ENCODE assay signal across 8 mouse cellular contexts in genomic region chr7:79273738-79274472, GRCm38 (mm10). TPM values are rescaled to one million over a fixed set of nuclear protein-coding genes. Genes with fewer than 3 reads are reported as not detected.
DNase-seq lines count a peak whose midpoint lies in the region; ATAC-seq and TF ChIP-seq lines count a peak whose summit lies in the region.

No protein-coding gene starts in this region.

- H3K27ac ChIP-seq in lung, embryonic 14.5 days (ENCODE audit: low read depth), result peak overlapping the region; percentile 72; the same call in 1 of the 2 replicates
- H3K27ac ChIP-seq in cerebellum, adult 2 months (ENCODE audit: insufficient read depth, low read length), result peak overlapping the region; percentile 19; the same call in 1 of the 2 replicates
- peak overlapping the region; percentile 92 for H3K27ac ChIP-seq in heart, adult 2 months
- peak overlapping the region; percentile 85 for H3K27ac ChIP-seq in testis, adult 2 months (ENCODE audit: control insufficient read depth, insufficient read depth, low read depth, low read length)

- H3K79me2 ChIP-seq in heart, adult 2 months (replicated peaks; ENCODE audit: control insufficient read depth, insufficient read depth, low read length), result no peaks in the 10 kb centered on the region

- H3K9me3 ChIP-seq in lung, embryonic 14.5 days (ENCODE audit: low read depth, low read length), result no peaks in the 10 kb centered on the region

- H3K4me3 ChIP-seq in lung, embryonic 14.5 days (ENCODE audit: low read depth, low read length), result peak overlapping the region; percentile 85
- H3K4me3 ChIP-seq in cerebellum, adult 2 months (replicated peaks; ENCODE audit: insufficient read depth, low read depth, low read length), result peak overlapping the region; percentile 77
- peak overlapping the region; percentile 94 for H3K4me3 ChIP-seq in heart, adult 2 months
- peak overlapping the region; percentile 99 for H3K4me3 ChIP-seq in testis, adult 2 months (ENCODE audit: control insufficient read depth, low read depth, low read length)

- peak overlapping the region; percentile 81 for H3K9ac ChIP-seq in lung, embryonic 14.5 days
- H3K9ac ChIP-seq in heart, adult 2 months (ENCODE audit: low read depth, low read length), result peak overlapping the region; percentile 77

- no peak for ATAC-seq in lung, embryonic 14.5 days (ENCODE audit: insufficient read depth)
- 0 out of 2 replicates have a peak, but pooled peaks have one; percentile 0 for ATAC-seq in megakaryocyte, adult 5-6 weeks (ENCODE audit: poor library complexity, severe bottlenecking)

- intact Hi-C loops in heart, adult 2 months (cut with DNase I), result loop anchor here (2.0 to 10.0 kb wide), 2 partner anchors 35 to 191 kb away; partner anchors contain the start of gene Polg

- H3K36me3 ChIP-seq in lung, embryonic 14.5 days (ENCODE audit: insufficient read depth), result no peaks in the 10 kb centered on the region
- H3K36me3 ChIP-seq in heart, adult 2 months (ENCODE audit: control insufficient read depth, insufficient read depth, low read length), result peaks cover 2% of the 10 kb centered on the region
- H3K36me3 ChIP-seq in testis, adult 2 months (ENCODE audit: control insufficient read depth, insufficient read depth, low read length), result no peaks in the 10 kb centered on the region

- H3K4me2 ChIP-seq in lung, embryonic 14.5 days, result peak overlapping the region; percentile 81

- H3K27me3 ChIP-seq in lung, embryonic 14.5 days (ENCODE audit: insufficient read depth, low read length), result no peaks in the 10 kb centered on the region
- no peaks in the 10 kb centered on the region for H3K27me3 ChIP-seq in cerebellum, adult 2 months (ENCODE audit: control insufficient read depth, insufficient read depth, low read length)
- no peaks in the 10 kb centered on the region for H3K27me3 ChIP-seq in heart, adult 2 months (ENCODE audit: control insufficient read depth, insufficient read depth, low read length)
- H3K27me3 ChIP-seq in testis, adult 2 months (ENCODE audit: control insufficient read depth, insufficient read depth, low read length), result no peaks in the 10 kb centered on the region

- TF ChIP-seq POLR2A in cerebellum, adult 2 months (IDR thresholded peaks at IDR 0.05; ENCODE audit: borderline replicate concordance, insufficient read depth, low read length), result no peak
- no peak for TF ChIP-seq POLR2A in heart, adult 2 months (IDR thresholded peaks at IDR 0.05; ENCODE audit: insufficient read depth, low read depth, low read length)
- TF ChIP-seq POLR2A in testis, adult 2 months (IDR thresholded peaks at IDR 0.05; ENCODE audit: control insufficient read depth, low read depth, low read length), result no peak

- TF ChIP-seq EP300 in heart, adult 2 months (IDR thresholded peaks at IDR 0.05; ENCODE audit: insufficient read depth, low read depth, low read length), result no peak

- TF ChIP-seq CTCF in lung, embryonic 14.5 days (IDR thresholded peaks at IDR 0.05; ENCODE audit: low read depth), result no peak
- no peak for TF ChIP-seq CTCF in cerebellum, adult 2 months (IDR thresholded peaks at IDR 0.05; ENCODE audit: borderline replicate concordance, insufficient read depth, low read depth, low read length)
- no peak for TF ChIP-seq CTCF in heart, adult 2 months (IDR thresholded peaks at IDR 0.05)
- TF ChIP-seq CTCF in testis, adult 2 months (IDR thresholded peaks at IDR 0.05; ENCODE audit: control insufficient read depth, insufficient read depth, insufficient replicate concordance, low read depth, low read length), result no peak

- H3K4me1 ChIP-seq in lung, embryonic 14.5 days (ENCODE audit: insufficient read depth), result peaks cover 31% of the 10 kb centered on the region
- peaks cover 9% of the 10 kb centered on the region; the same call in 1 of the 2 replicates for H3K4me1 ChIP-seq in cerebellum, adult 2 months (ENCODE audit: control insufficient read depth, insufficient read depth, low read length)
- H3K4me1 ChIP-seq in heart, adult 2 months (ENCODE audit: control insufficient read depth, insufficient read depth, low read length), result peaks cover 10% of the 10 kb centered on the region
- peaks cover 13% of the 10 kb centered on the region for H3K4me1 ChIP-seq in testis, adult 2 months (ENCODE audit: control insufficient read depth, insufficient read depth, low read length)

- peak; percentile 36 for DNase-seq in lung, embryonic 14.5 days
- DNase-seq in lung, postnatal 25 days (ENCODE audit: low spot score), result no peak
- DNase-seq in cerebellum, adult 2 months, result peak; percentile 62 to 68
- DNase-seq in heart, adult 2 months, result peak; percentile 65 to 74
- DNase-seq in kidney, adult 8-10 months, result peak; percentile 45 to 60
- no peak for DNase-seq in right cerebral cortex, postnatal 25 days

- WGBS in lung, embryonic 14.5 days, result 10% methylated on average over 15 of the region's 15 CpGs
- 4% methylated on average over 15 of the region's 15 CpGs for WGBS in cerebellum, adult 2 months
- WGBS in heart, adult 2 months, result 13% methylated on average over 15 of the region's 15 CpGs

RNA-seq across cellular contexts. Expression of gene Abhd2, which starts 0.9 kb away (rescaled TPM):
- polyA plus RNA-seq in lung, embryonic 14.5 days (2014; fragmentation: Nextera tagmentation; extraction: Ambion mirVana), result 21.5 TPM in 2 replicates
- polyA plus RNA-seq in cerebellum, adult 2 months (2012; rRNA removed), result 22.0 and 25.3 TPM in 2 replicates
- total RNA-seq in heart, adult 2 months (2021), result 10 to 100 TPM; 33.8 to 36.3 TPM
- 8.4 and 15.8 TPM in 2 replicates for polyA plus RNA-seq in heart, adult 2 months (2012; rRNA removed)
- 41.5 and 45.2 TPM in 2 replicates for total RNA-seq in megakaryocyte, adult 5-6 weeks (2015)
- total RNA-seq in megakaryocyte, adult 5-6 weeks (2017), result 26.3 and 28.5 TPM in 2 replicates
- polyA plus RNA-seq in testis, adult 2 months (2012; rRNA removed), result 50.3 and 50.6 TPM in 2 replicates

Comparison
In these comparisons a context has a peak if more than half of its experiments do, and no peak if none do; other contexts are left out.
1. DNase-seq: peak in lung, embryonic 14.5 days (single experiment), cerebellum, adult 2 months (2 of 2), heart, adult 2 months (2 of 2) and kidney, adult 8-10 months (2 of 2); none in lung, postnatal 25 days (single experiment) and right cerebral cortex, postnatal 25 days (single experiment).
2. H3K27ac ChIP-seq: peak in every context shown above with its lines; median percentile 92 in heart, adult 2 months; 85 in testis, adult 2 months; 72 in lung, embryonic 14.5 days; 19 in cerebellum, adult 2 months.
3. Peak in every context shown above with its lines, with median percentiles within 50 percentile points of each other: H3K4me3 ChIP-seq.